Mouse (Mus musculus): ENCODE measurements around the gene Lipo3. TPM values are rescaled to one million over a fixed set of nuclear protein-coding genes. Genes with fewer than 3 reads are reported as not detected.

Gene Lipo3
- total RNA-seq (2023), result 1 to 10 TPM; 4.0 to 4.2 TPM

DNA sequence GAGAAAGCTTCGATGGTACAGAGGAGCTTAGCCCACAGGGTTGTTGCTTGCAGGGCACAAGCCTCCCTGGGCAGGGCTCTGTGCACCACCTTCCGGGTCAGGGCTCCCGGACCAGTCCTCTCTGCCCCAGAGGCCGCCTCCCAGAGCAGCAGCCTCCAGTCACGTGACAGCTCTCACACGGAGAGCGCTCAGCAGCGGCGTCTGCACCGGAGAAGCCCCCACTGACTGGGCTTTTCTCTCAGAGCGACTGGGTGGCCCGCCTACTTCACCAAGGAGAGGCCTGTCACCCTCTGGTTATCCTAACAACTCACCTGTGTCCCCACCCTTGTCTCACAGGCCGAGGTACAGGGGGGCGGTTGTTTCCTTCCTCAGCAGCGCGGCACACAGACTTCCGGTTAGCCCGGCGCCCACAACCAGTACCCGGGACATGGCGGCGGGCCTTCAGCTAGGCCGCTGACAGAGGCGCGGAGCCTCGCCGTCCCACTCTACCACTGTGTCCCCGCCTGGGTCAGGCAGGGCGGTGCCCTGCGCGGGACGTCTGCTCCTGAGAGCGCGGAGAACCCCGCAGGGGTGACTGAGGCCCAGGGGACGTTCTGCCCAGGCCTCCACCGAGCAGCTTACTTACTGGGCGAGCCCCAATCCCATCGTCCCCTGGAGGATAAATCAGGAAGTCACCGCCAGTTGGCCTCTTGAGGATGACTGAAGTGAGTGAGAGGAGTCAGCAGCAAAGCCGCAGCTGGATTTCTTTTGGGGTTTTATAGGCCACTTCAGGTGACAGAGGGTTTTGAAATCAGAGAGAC lies at the start of gene Lipo3:
TSS of gene Lipo3 (minus strand) at position 665 of the 800 bp plus-strand sequence.

DNA sequence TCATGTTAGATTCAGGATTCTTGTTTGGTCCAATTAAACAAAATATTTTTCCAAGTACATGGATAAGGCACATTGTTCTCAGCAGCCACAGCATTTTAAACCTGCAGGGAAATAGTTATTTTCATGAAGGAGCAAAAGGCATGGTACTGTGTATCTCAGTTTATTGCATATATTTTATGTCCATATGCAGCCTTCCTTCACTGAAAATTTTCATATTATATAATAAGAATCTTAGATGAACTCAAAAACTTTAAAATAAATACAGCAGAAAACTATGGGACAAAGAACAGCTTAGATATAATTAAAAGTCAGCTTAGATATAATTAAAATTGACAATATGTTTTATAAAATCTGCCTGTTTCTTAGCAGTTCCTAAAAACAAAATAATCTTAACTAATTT lies 25.6 kb upstream of the Lipo3 start, which contains the start of gene Lipo1:
TSS of gene Lipo1 (minus strand) at position 101 of the 400 bp plus-strand sequence.

DNA sequence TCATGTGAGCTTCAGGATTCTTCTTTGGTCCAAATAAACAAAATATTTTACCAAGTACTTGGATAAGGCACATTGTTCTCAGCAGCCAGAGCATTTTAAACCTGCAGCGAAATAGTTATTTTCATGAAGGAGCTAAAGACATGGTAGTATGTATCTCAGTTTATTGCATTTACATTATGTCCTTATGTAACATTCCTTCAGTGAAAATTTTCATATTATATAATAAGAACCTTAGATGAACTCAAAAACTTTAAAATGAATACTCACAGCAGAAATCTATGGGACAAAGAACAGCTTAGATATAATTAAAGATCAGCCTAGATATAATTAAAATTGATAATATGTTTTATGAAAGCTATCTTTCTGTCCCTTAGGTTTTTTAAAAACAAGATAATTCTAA lies 10.5 kb downstream of the Lipo3 start, which contains the start of gene Lipo2:
TSS of gene Lipo2 (minus strand) at position 101 of the 400 bp plus-strand sequence.

DNA sequence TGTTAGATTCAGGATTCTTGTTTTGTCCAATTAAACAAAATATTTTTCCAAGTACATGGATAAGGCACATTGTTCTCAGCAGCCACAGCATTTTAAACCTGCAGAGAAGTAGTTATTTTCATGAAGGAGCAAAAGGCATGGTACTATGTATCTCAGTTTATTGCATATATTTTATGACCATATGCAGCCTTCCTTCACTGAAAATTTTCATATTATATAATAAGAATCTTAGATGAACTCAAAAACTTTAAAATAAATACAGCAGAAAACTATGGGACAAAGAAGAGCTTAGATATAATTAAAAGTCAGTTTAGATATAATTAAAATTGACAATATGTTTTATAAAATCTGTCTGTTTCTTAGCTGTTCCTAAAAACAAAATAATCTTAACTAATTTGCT lies 136.6 kb downstream of the Lipo3 start, which contains the start of gene Gm8978:
TSS of gene Gm8978 (minus strand) at position 101 of the 400 bp plus-strand sequence.

DNA sequence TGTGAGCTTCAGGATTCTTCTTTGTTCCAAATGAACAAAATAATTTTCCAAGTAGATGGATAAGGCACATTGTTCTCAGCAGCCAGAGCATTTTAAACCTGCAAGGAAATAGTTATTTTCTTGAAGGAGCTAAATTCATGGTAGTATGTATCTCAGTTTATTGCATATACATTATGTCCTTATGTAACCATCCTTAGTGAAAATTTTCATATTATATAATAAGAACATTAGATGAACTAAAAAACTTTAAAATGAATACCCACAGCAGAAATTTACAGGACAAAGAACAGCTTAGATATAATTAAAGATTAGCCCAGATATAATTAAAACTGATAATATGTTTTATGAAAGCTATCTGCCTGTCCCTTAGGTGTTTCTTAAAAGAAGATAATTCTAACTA lies 244.1 kb downstream of the Lipo3 start, which contains the start of gene Lipo4:
TSS of gene Lipo4 (minus strand) at position 101 of the 400 bp plus-strand sequence.

Other genes starting within 250 kb of the Lipo3 start
- gene Lipo4, start 244.2 kb downstream of the Lipo3 start, total RNA-seq (2023), result not detected
- not detected for gene Gm8978, start 136.7 kb downstream of the Lipo3 start, total RNA-seq (2023)
- under 1 TPM in 1 of 2 experiments, not detected in 1; 0.42 TPM for gene Lipo2, start 10.6 kb downstream of the Lipo3 start, total RNA-seq (2023)
- not detected for gene Lipo1, start 25.5 kb upstream of the Lipo3 start, total RNA-seq (2023)
- not detected for gene Lipf, start 199.2 kb upstream of the Lipo3 start, total RNA-seq (2023)
- gene Lipk, start 246.3 kb upstream of the Lipo3 start, total RNA-seq (2023), result not detected